Comparison of ENCODE assay signal across 12 mouse cellular contexts in the genomic region with DNA sequence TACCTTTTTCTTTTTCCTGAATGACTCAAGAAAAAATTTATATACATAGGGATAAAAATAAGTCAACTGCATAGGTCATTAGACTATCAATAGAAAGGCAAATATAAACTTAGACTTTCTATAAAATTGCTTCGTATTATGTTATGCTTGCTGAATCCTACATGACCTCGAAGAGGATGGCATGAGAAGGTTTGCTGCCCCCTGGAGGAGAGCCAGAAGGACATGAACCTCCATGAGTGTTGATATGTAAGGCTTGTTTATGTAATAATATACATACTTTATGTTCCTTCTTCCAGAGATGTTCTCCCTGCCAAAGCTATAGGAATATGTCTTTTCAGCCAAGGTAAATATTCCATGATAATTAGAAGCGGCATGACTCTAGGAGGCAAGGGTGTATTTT.
DNase-seq lines count a peak whose midpoint lies in the region; ATAC-seq and TF ChIP-seq lines count a peak whose summit lies in the region.
"Had no signal": no experiment of that assay in that cellular context is flagged by ENCODE, and none has a peak within 500 bp of the region (broad histone marks: within the 10 kb centered on the region; RNA-seq: fewer than 3 reads in every experiment).

No protein-coding gene starts in this region.

- no peaks in the 10 kb centered on the region for H3K36me3 ChIP-seq in embryonic facial prominence, embryonic 11.5 days (replicated peaks; ENCODE audit: control insufficient read depth, insufficient read depth, low read depth, low read length)
- no peaks in the 10 kb centered on the region for H3K36me3 ChIP-seq in embryonic facial prominence, embryonic 10.5 days (replicated peaks)
- H3K36me3 ChIP-seq in E14TG2a.4 (ENCODE audit: insufficient read depth, low read length): no peaks in the 10 kb centered on the region
- H3K36me3 ChIP-seq: lung, embryonic 15.5 days had no signal

- ATAC-seq in embryonic facial prominence, embryonic 11.5 days (replicated peaks; ENCODE audit: insufficient number of reproducible peaks, low FRiP score, low TSS enrichment, low read depth): no peak

- no peak overlapping the region for H3K4me2 ChIP-seq in embryonic facial prominence, embryonic 11.5 days (ENCODE audit: low read depth, low read length)
- H3K4me2 ChIP-seq: lung, embryonic 15.5 days had no signal

- intact Hi-C loops in left cerebral cortex, adult 2 months (cut with DNase I): no loop called here
- intact Hi-C loops in left cerebral cortex, postnatal 36 days (cut with DNase I): no loop called here

- no peak overlapping the region for H3K9ac ChIP-seq in embryonic facial prominence, embryonic 11.5 days (replicated peaks; ENCODE audit: low read length)
- H3K9ac ChIP-seq: lung, embryonic 15.5 days had no signal

- no peak overlapping the region for H3K4me3 ChIP-seq in embryonic facial prominence, embryonic 11.5 days (ENCODE audit: low read depth, low read length)
- no peak overlapping the region for H3K4me3 ChIP-seq in embryonic facial prominence, embryonic 10.5 days
- no peak overlapping the region for H3K4me3 ChIP-seq in left cerebral cortex, adult 2 months
- no peak overlapping the region for H3K4me3 ChIP-seq in E14TG2a.4 (replicated peaks; ENCODE audit: low read length)
- H3K4me3 ChIP-seq in lung, adult 2 months (replicated peaks; ENCODE audit: extremely low read depth, low read depth, low read length): no peak overlapping the region
- H3K4me3 ChIP-seq: lung, embryonic 15.5 days had no signal

- 85% methylated on average over 3 of the region's 3 CpGs for WGBS in embryonic facial prominence, embryonic 11.5 days
- WGBS in embryonic facial prominence, embryonic 10.5 days: 82% methylated on average over 3 of the region's 3 CpGs
- WGBS in lung, adult 2 months: 68% methylated on average over 3 of the region's 3 CpGs

- TF ChIP-seq CTCF in left cerebral cortex, adult 2 months (IDR thresholded peaks at IDR 0.05): peak; percentile 25
- peak; percentile 24 for TF ChIP-seq CTCF in E14TG2a.4 (conservative IDR thresholded peaks at IDR 0.05; ENCODE audit: low read length)
- no peak for TF ChIP-seq CTCF in lung, adult 2 months (IDR thresholded peaks at IDR 0.05; ENCODE audit: insufficient read depth, low read length)

- no peaks in the 10 kb centered on the region for H3K4me1 ChIP-seq in embryonic facial prominence, embryonic 11.5 days (ENCODE audit: control insufficient read depth, insufficient read depth, low read length)
- H3K4me1 ChIP-seq in embryonic facial prominence, embryonic 10.5 days: peaks cover 2% of the 10 kb centered on the region; the same call in 1 of the 2 replicates
- peaks cover 8% of the 10 kb centered on the region for H3K4me1 ChIP-seq in E14TG2a.4 (replicated peaks; ENCODE audit: low read depth, low read length)
- no peaks in the 10 kb centered on the region for H3K4me1 ChIP-seq in lung, adult 2 months (ENCODE audit: control insufficient read depth, insufficient read depth, low read length)
- H3K4me1 ChIP-seq: lung, embryonic 15.5 days had no signal

- no peak overlapping the region for H3K27ac ChIP-seq in embryonic facial prominence, embryonic 11.5 days (replicated peaks; ENCODE audit: low read depth, low read length)
- H3K27ac ChIP-seq in embryonic facial prominence, embryonic 10.5 days (replicated peaks): no peak overlapping the region
- no peak overlapping the region for H3K27ac ChIP-seq in left cerebral cortex, adult 2 months
- H3K27ac ChIP-seq: lung, embryonic 15.5 days had no signal

- no peak for TF ChIP-seq POLR2A in lung, adult 2 months (IDR thresholded peaks at IDR 0.05; ENCODE audit: borderline replicate concordance, extremely low read depth, low read depth, low read length)

- peak; percentile 10 for DNase-seq in embryonic facial prominence, embryonic 11.5 days (ENCODE audit: low spot score)
- DNase-seq in embryonic facial prominence, embryonic 10.5 days (ENCODE audit: low spot score): no peak
- no peak for DNase-seq in left cerebral cortex, adult 2 months (ENCODE audit: extremely low spot score in 1 of 2, low spot score in 2 of 2)
- DNase-seq in left cerebral cortex, postnatal 36 days (ENCODE audit: low spot score in 2 of 2): no peak
- DNase-seq in embryo, embryonic 9.5 days (ENCODE audit: extremely low spot score): peak; percentile 8
- DNase-seq in ovary, adult 18-20 months (ENCODE audit: low spot score): no peak
- no peak for DNase-seq in lung, adult 2 months
- DNase-seq: cerebellum, adult 2 months; heart, adult 18-20 months; thymus, adult 2 months had no signal

- H3K27me3 ChIP-seq in embryonic facial prominence, embryonic 11.5 days (ENCODE audit: control insufficient read depth, insufficient read depth, low read length): no peaks in the 10 kb centered on the region
- H3K27me3 ChIP-seq in embryonic facial prominence, embryonic 10.5 days (replicated peaks; ENCODE audit: low read depth, poor library complexity, severe bottlenecking): no peaks in the 10 kb centered on the region
- no peaks in the 10 kb centered on the region for H3K27me3 ChIP-seq in E14TG2a.4 (ENCODE audit: insufficient read depth, low read length)
- H3K27me3 ChIP-seq: lung, embryonic 15.5 days had no signal

- H3K9me3 ChIP-seq in embryonic facial prominence, embryonic 11.5 days (replicated peaks; ENCODE audit: control insufficient read depth, low read length): no peaks in the 10 kb centered on the region
- no peaks in the 10 kb centered on the region for H3K9me3 ChIP-seq in embryonic facial prominence, embryonic 10.5 days
- no peaks in the 10 kb centered on the region for H3K9me3 ChIP-seq in E14TG2a.4 (ENCODE audit: low read length)
- H3K9me3 ChIP-seq: lung, embryonic 15.5 days had no signal

Comparison
In these comparisons a context has a peak if more than half of its experiments do, and no peak if none do; other contexts are left out.
1. DNase-seq: peak in embryonic facial prominence, embryonic 11.5 days (single experiment) and embryo, embryonic 9.5 days (single experiment); none in embryonic facial prominence, embryonic 10.5 days (single experiment), left cerebral cortex, adult 2 months (0 of 2), left cerebral cortex, postnatal 36 days (0 of 2), ovary, adult 18-20 months (single experiment) and lung, adult 2 months (single experiment).